Mouse (Mus musculus) megakaryocyte, adult 5-6 weeks (primary cell): ENCODE data around the gene Mrln. TPM values are rescaled to one million over a fixed set of nuclear protein-coding genes. Genes with fewer than 3 reads are reported as not detected.

Experiments used
- ATAC-seq: 2 replicates; pipeline ENCODE4 v1.8.0; 2016; ENCODE audit warnings: mild to moderate bottlenecking, inconsistent platforms; ENCODE audit not compliant: poor library complexity, severe bottlenecking
- total RNA-seq, 2 experiments: library from RNA; stranded (forward) in 1 of 2; stranded (reverse) in 1 of 2; fragments of 153-499, 151-499 nt in 1 of 2; fragments of 221-1000, 200-1000 nt in 1 of 2; gene quantifications; 2 replicates each; pipeline versions ENCODE4 v1.2.3 to v1.2.4; 2015 to 2017

The Mrln gene
- not detected in 2 replicates for total RNA-seq (2015)
- total RNA-seq (2017) = not detected in 2 replicates

- no peak for ATAC-seq
Observed at GRCm38 (mm10) chr10:70204505-70205399, at the start of gene Mrln. Gene Mrln (plus strand): TSS chr10:70204664.

GRCm38 (mm10) chr10:70156431-70157165 lies 47.9 kb upstream of the Mrln start:
- ATAC-seq = peak; percentile 73

- no peak for ATAC-seq
Observed at GRCm38 (mm10) chr10:70159651-70160320, 44.7 kb upstream of the Mrln start.

GRCm38 (mm10) chr10:70160811-70161210 lies 43.7 kb upstream of the Mrln start:
- no peak for ATAC-seq

GRCm38 (mm10) chr10:70161504-70161903 lies 43.0 kb upstream of the Mrln start:
- no peak for ATAC-seq

GRCm38 (mm10) chr10:70163681-70164080 lies 40.8 kb upstream of the Mrln start:
- no peak for ATAC-seq

GRCm38 (mm10) chr10:70165877-70166276 lies 38.6 kb upstream of the Mrln start:
- ATAC-seq = no peak

- ATAC-seq = no peak
Observed at GRCm38 (mm10) chr10:70166427-70166826, 38.0 kb upstream of the Mrln start.

- no peak for ATAC-seq
Observed at GRCm38 (mm10) chr10:70167625-70168024, 36.8 kb upstream of the Mrln start.

- no peak for ATAC-seq
Observed at GRCm38 (mm10) chr10:70168396-70168795, 36.1 kb upstream of the Mrln start.

GRCm38 (mm10) chr10:70169044-70169443 lies 35.4 kb upstream of the Mrln start:
- ATAC-seq = no peak

- peak; percentile 91 for ATAC-seq
Observed at GRCm38 (mm10) chr10:70173314-70173713, 31.1 kb upstream of the Mrln start.

GRCm38 (mm10) chr10:70174494-70175190 lies 29.8 kb upstream of the Mrln start:
- no peak for ATAC-seq

- peak; percentile 65 for ATAC-seq
Observed at GRCm38 (mm10) chr10:70180727-70181126, 23.7 kb upstream of the Mrln start.

GRCm38 (mm10) chr10:70181279-70181972 lies 23.0 kb upstream of the Mrln start:
- ATAC-seq = peak; percentile 35

- no peak for ATAC-seq
Observed at GRCm38 (mm10) chr10:70183210-70184080, 21.0 kb upstream of the Mrln start.

- ATAC-seq = 0 out of 2 replicates have a peak, but pooled peaks have one; percentile 48
Observed at GRCm38 (mm10) chr10:70186136-70186535, 18.3 kb upstream of the Mrln start.

- ATAC-seq = no peak
Observed at GRCm38 (mm10) chr10:70186586-70186985, 17.9 kb upstream of the Mrln start.

GRCm38 (mm10) chr10:70189864-70190263 lies 14.6 kb upstream of the Mrln start:
- no peak for ATAC-seq
